Mouse (Mus musculus) kidney, postnatal 4 days (tissue): ENCODE measurements at regions not wholly inside any gene's neighbourhood (a gene's known extent, or its start where the extent isn't known, plus 50 kb on each side); places are given as distances from the start of the nearest gene placed in this dataset.

Experiments used
- DNase-seq, 2 experiments: peaks; one replicate each; pipeline ENCODE4 v3.0.0; 2021; ENCODE audit warnings: mixed read lengths in 2 of 2

- DNase-seq: no peak
Observed at GRCm38 (mm10) chr14:24550763-24551471, 64.0 kb downstream of the Rps24 start.

DNA sequence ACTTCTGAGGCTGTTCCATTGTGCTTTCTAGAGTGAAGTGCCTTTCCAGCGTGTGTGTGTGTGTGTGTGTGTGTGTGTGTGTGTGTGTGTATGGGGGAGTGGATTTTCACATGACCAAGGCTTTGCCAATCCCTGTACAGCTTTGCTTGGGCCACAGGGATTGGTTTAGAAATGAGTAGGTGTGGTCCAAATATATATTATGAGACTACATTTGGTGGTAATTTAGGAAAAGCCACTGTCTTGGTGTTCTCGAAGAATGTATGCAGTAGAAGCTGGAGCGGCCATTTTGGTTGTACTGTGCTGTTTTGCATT is 64.5 kb downstream of the Rps24 start:
- no peak for DNase-seq

DNA sequence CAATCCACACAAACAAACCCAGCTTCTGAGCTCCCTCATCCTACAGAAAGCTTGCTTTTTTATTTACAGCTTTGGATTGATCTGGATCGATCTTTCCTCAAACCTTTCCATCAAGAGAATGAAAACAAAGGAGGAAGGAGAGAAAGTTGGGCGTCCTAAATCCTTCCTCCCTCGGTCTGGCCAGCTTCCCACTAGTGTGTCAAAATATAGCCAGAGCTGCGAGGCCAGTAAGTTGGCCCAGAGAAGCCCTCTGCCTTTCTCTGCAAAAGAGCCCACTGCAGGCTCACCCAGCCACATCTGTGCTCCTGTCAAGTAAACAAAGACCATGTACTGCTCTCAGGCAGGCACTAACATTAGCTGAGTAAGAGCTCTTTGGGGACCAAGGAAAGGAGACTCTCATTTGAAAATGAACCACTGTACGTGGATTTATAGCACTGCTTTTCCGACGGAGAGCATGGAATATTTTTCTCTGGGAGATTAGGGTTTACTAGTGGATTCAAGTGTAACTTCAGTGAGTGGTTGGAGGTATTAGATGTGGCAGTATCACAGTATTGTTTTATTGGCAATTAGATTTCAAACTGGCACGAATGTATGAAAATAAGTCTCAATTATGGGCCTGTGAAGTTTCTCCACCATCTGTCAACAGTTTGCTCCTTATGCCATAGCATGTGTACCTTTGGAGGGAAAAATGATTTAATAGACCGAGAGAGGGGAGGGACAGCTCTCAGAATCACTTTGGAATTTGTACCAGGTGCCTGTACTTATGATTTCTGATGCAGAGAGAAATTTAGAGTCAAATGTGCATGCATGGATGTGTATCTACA is 78.1 kb downstream of the Rps24 start:
- DNase-seq: no peak

GRCm38 (mm10) chr14:24565718-24566322 is 78.9 kb downstream of the Rps24 start:
- DNase-seq: no peak

GRCm38 (mm10) chr14:24575111-24575510 is 88.2 kb downstream of the Rps24 start:
- DNase-seq: no peak

- peak; percentile 10 to 13 for DNase-seq
Observed at GRCm38 (mm10) chr14:24578535-24579111, 91.7 kb downstream of the Rps24 start.

- DNase-seq: no peak
Observed at GRCm38 (mm10) chr14:24579153-24579795, 92.3 kb downstream of the Rps24 start.

DNA sequence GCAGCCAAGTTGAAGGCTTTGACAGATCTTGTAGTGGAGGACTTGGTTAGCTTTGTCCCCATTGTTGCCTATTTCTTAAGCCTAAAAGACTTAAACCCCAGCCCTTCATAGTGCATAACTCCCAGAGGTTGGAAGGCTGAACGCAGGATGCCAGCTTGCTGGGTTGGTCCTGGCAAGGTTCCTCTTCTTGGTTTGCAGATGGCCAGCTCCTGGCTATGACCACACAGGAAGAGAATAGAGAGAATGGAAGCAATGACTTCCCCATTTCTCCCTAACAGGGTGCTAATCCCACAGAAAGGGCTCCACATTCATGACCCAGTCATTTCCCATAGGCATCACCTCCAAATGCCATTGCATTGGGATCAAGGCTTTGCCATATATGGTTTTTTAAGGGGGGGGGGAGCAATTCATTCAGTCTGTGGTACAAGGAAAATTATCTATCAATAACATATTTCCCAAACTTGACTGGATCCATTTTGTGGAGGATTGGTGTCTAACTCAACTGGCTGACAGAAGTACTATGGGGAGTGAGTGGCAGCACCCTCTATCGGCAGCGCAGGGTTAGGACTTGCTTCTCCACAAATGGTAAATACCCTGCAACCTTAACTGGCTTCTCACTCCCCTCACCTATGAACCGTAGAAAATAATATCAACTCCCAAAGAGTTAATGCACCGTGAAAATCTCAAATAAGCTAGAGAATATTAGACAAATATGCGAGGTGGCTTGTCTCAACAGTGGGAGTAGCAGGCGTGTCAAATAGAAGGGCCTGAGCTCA is 99.4 kb downstream of the Rps24 start:
- DNase-seq: peak in 1 of 2 experiments; percentile 21

GRCm38 (mm10) chr14:24586982-24587672 is 100.2 kb downstream of the Rps24 start:
- no peak for DNase-seq

DNA sequence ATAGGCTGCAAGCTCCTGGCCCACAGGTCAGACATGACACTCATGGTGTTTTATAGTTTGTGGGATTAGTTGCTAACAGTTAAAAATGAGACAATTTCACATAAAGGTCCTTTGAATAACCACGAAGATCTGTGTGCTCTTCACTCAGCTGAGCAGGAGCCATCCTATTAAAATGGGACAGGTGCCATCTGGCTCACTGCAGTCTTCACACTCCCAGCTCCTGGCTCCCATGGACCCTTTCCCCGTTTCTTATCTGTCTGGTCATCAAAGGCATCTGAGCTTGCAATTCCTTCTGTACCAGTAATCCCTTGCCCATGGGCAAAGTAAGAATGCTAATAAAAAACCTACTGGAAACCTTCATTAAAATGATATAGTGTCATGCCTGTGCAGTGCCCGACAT is 101.1 kb downstream of the Rps24 start:
- no peak for DNase-seq

DNA sequence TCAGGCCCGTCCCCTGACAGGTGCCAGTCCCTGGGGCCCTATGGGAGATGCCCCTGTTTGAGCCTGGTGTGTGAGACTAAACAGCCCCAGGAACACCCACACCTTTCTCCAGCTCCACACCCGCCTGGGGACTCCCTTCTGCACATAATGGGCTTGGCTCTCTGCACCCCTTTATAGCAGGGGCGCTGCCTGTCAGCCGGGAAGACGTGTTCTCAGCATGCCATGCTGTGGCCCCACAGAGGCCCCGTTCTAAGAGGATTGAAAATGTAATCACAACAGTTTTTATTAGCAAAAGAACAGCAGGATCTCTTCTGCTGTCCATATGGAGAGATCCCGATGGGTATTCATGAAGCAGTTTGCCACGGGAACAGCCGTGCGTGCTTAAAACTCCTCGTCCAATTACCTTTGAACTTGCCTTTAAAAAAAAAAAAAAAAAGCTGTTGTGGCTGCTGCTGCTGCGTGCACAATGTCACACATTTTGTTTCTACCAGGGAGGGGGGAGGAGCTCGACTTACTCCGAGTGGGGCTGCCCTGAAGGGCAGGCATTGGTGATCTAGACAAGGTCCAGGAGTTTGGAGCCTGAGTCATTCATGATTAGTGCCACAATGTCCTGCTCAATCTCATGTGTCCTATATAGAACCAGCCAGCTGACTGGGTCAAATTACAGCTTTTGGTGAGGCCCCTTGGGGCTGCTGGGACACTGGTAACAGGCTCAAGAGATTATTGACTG is 119.7 kb downstream of the Rps24 start:
- no peak for DNase-seq

- no peak for DNase-seq
Observed at GRCm38 (mm10) chr14:24608356-24608755, 121.4 kb downstream of the Rps24 start.

DNA sequence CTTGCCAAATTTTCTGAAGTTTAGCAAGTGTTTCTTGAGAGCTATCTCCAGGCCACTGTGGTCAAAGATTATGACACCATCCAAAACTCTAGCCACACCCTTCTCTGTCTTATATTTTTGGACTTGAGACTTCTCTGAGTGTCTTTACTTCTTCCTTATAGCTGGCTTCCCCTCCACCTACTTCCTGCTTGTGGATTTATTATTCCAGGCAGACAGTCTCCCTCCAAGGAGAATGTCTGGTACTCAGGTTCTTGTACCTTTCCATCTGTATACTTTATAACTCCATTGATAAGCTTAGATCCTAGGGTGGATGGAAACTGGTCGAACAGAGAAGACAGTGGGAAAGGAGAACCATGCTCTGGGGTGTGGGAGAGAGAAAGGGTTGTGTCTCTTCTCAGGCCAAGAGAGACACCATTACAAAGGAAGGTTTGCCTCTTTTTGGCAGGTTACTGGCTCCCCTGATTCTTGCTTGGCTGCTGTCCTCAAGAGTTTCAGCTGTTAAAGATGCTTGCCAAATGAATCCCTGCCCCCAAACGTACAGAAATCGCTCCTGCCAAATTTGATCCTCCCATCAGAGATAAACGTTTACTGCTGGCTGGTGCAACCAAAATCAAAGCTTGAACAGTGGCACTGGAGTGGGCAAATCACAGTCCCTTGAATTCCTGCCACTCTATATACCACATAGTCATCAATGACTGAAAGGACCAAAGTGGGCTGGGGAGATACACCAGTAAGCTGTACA is 125.5 kb downstream of the Rps24 start:
- DNase-seq: no peak

DNA sequence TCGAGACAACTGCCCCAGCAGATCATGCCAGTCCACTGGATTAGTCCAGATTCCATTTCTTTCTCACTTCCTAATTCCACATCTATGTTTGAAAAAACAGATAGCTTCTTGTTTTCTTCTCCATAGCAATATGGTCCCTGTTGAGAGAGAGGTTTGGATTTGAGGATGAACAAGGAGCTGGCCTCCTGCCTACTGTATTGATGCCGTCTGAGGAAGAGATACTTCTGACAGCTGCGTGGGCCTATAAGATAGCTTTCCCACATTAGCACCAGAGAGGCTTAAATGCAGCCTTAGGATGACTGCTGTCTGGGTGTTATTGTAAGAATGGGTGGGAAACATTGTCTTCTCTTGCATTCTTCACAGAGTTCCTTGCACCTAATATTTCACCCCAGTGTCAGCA is 128.9 kb downstream of the Rps24 start:
- no peak for DNase-seq

GRCm38 (mm10) chr14:24616306-24617125 is 129.6 kb downstream of the Rps24 start:
- DNase-seq: no peak

DNA sequence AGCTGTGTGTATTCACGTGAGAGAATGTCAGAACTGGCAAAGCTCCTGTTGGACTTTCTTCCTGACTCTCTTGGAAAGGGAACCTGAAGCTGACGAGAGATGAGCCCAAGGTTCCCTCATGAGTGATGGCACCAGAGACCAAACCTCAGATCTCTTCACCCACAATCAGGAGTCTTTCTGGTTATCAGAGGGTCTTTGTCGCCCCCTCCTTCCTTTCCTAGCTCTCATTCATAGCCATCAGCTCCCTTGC is 130.1 kb downstream of the Rps24 start:
- DNase-seq: no peak

GRCm38 (mm10) chr14:24617393-24617861 is 130.5 kb downstream of the Rps24 start:
- DNase-seq: no peak

GRCm38 (mm10) chr14:24618226-24619038 is 131.5 kb downstream of the Rps24 start:
- DNase-seq: peak; percentile 20 to 29

DNA sequence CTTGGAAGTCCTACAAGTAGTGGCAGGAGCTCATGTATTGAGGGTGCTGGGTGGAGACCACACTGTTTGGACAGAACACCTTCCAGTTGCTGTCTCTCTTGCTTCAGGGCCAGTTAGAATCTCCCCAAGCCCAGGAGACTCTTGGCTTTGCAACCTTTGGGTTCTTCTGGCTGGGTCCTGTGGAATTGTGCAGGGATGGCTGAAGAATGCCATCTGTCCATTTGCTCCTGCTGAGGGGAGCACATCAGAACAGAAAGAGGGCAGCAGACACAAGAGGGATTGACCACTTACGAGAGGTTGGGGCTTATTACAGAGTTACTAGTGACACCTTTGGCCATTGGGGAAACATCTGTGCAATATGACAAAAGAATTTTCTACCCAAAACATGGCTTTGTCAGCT is 145.1 kb downstream of the Rps24 start:
- DNase-seq: no peak
